Mouse (Mus musculus): ENCODE data around the gene Dcbld1.
A peak's percentile ranks its signal among the peaks of the same experiment; 100 is the strongest.

The Dcbld1 gene

DNA sequence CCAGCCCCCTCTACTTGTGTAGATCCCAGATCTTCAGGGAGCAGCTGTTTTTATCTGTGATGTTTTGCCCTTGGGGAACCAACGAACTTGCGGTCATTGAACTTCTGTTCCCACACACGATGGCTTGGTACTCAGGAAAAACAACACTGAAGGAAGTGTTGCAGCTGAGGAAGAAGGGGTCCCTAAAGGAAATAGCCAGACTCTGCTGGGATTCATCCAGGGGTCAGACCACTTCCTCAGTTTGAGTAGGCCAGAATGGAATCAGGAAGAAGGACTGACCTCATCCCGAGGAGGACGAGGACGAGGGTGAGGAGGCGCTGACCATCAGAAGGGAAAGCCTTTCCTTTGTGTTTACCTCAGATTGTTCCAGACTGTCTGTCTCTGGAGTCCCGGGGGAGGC is 75.8 kb downstream of the Dcbld1 start:
- DNase-seq, result peak; percentile 50 to 70

DNA sequence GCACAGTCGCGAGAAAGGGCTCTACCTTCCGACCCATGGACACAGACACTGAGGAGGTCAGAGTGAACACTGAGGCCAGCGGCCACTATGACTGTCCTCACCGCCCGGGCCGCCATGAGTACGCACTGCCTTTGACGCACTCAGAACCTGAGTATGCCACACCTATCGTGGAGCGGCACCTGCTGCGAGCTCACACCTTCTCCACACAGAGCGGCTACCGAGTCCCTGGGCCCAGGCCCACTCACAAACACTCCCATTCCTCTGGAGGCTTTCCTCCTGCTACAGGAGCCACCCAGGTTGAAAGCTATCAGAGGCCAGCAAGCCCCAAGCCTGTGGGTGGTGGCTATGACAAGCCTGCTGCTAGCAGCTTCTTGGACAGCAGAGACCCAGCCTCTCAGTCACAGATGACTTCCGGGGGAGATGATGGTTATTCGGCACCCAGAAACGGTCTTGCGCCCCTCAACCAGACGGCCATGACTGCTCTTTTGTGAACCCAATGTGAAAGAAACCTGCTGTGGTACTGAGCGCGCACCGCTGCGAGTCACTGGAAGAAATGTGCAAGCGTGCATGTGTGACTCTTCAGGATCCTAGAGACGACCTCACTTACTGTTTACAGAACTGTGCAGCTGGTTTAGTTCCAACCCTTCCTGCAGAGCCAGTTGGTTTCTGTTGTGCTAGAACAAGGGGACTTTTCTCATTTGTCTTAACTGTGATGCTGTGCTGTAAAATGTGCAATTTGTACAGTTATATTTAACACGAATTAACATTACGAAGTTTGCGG is 86.3 kb downstream of the Dcbld1 start:
- peak in 1 of 2 experiments; percentile 5 for DNase-seq

DNA sequence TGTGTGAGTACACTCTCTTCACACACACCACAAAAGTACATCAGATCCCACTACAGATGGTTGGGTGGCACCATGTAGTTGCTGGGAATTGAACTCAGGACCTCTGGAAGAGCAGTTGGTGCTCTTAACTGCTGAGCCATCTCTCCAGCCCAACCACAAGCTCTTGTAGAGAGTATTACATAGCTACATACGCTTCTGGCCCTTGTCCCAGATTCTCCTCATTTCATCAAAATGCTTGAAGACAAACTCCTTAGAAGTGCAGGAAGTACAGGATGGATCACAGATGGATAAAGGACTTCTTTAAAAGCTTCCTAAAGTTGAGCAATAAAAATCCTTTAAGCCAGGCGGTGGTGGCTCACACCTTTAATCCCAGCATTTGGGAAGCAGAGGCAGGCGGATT is 88.5 kb downstream of the Dcbld1 start:
- DNase-seq, result no peak

DNA sequence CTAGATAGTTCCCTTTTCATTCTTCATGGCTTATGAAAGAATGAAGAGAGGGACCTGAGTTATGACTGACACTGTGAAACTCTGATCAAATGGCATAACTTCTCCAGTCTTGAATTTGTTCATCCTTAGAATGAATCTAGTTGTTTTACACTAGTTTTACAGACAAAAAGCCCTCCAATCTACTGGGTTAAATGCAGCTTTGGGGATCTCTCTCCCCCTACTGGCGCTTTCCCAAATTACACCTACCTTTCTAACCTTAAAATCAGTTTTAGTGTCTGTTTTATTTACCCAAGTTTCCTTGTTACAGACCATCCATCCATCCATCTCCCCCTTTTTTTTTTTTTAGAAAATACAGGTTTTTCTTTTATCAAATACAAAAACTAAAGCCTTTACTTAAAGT is 97.6 kb downstream of the Dcbld1 start:
- DNase-seq, result peak; percentile 34 to 39

DNA sequence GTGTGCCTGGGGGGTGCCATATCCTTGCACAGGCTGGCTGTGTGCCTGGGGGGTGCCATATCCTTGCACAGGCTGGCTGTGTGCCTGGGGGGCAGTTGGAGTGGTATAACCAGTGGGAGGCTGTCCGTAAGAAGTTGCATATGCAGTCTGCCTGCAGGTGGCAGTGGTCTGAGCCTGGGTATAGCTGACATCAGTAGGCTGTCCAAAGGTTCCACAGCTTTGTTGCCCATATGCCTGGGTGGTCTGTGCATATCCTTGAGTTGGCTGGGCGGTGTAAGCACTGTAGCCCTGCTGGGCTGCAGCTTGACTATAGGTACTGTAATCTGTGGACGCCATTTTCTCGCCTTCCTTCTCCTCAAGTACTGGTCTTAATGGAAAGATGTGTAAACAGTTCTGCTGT is 109.9 kb downstream of the Dcbld1 start:
- DNase-seq, result peak in 1 of 2 experiments; percentile 9

DNA sequence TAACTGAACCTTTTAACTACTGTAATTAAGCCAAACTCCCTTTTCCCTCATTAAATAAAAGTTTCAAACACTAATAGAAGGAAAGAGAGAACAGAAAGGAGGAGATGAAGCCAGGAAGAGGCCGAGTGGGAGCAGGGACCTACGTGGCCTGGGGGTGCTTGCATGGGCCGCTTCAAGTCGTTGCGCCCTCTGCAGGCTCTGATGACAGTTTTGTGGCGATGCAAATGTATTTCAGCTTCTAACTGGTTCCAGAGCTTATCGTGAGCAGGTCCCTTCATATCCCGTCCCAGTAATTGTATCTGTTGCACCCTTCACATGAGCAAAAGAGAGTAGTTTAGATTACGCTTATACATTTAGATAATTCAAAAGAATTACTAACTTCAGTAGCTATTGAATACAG is 119.8 kb downstream of the Dcbld1 start:
- DNase-seq, result peak; percentile 27 to 37

DNA sequence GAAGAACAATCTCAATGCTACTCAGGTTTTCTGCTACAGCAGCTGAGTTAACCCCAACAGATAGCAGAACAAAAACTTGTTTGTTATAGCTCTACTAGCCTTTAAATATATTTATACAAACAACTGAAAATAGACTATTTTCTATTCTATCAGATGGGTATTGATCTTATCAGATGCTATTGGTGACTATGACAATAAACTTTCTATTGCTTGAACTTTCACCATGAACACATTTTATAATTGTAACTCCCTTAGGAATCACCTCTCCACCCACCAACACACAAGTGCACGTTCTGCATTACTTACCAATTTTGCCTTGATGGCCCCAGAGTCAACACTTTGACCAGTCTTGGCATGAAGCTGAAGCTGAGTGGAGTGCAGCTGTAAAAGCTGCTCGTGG is 125.0 kb downstream of the Dcbld1 start, which contains the start of gene Gm26741:
Gene Gm26741, plus strand, starts transcription at position 301 of the 400 bp plus-strand sequence.
- no peak for DNase-seq

DNA sequence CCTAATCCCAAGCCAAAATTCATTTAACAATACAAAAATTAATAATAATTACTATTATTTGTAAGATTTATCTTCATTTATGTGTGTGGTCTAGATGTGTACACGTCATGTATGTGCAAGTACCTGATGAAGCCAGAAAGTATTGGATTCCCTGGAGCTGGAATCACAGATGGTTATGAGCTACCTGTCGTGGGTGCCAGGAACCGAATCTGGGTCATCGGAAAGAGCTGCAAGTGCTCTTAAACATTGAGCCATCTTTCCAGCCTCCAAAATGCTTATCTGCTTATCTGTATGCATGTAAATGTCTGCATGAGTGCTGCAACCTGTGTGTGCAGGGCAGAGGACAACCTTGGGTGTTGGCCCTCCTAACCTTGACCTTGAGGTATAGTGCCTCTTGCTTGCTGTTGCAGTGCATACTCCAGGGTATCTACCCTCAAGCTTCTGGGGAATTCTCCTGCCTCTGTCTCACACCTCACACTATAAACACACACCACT is 126.9 kb downstream of the Dcbld1 start:
- DNase-seq, result no peak

DNA sequence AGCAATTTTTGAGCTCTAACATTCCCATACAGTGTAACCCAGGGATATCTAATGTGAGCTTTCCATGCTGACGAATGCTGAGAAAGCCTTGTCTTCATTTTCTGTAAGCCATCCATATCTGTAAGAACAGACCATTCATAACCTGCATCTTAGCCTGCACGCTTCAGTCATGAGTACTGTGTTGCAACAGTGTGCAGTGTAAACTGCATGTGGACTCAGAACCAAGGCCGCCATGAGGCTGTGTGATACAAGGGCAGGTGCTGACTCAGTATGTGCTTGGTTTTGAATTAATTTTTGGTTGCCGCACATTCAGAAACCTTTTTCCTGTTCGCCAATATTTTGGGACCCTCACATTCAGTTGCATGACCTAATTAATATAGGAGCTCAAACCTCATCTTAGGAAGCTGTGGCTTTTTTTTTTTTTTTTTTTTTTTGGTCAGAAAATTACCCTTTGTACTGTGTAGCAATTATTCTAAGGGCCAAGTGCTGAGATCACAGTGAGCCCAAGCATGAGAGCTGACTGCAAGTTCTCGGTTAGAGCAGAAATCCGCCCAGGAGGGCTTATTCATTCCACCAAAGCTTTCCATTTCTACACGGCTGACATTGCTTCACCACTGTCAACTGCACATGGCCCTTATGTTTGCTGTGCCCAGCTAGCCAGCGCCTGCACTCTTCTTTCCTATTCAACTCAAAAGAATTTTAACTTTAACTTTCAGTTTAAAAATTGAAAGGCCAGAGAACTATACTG is 127.6 kb downstream of the Dcbld1 start:
- no peak for DNase-seq

DNA sequence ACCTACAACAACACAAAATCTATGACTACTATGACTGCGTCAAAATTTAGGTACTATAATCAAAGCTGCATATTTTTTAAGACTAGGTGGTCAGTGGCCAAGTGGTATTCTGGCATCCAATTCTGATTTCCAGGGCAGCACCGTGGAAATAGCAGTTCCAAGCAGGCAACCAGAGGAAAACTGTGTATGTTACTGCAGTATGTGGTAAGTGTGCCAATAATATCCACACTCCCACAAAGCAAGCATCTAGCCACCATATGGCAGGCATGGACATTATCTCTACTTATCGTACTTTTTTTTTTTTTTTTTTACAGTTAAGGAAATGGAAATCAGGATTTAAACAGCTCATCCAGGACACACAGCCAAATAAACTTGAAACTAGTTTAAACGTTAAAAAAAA is 135.0 kb downstream of the Dcbld1 start:
- no peak for DNase-seq

Data from kidney, postnatal 4 days (tissue).